Mouse (Mus musculus) heart, adult 2 months (tissue): ENCODE measurements around the gene Fbxl14.

ENCODE experiments used
- CTCF ChIP-seq: fragments of 200-600 bp; IDR thresholded peaks from 2 replicates; pipeline ENCODE4 v1.8.1; 2022; ENCODE audit warnings: antibody characterized with exemption, mild to moderate bottlenecking, moderate library complexity
- EP300 ChIP-seq: fragments of 200-500 bp; IDR thresholded peaks from 2 replicates; pipeline ENCODE4 v1.6.1; 2011; ENCODE audit warnings: low read depth, low read length, control low read depth; ENCODE audit not compliant: insufficient read depth
- POLR2A ChIP-seq: fragments of 200-500 bp; IDR thresholded peaks from 2 replicates; pipeline ENCODE4 v1.6.1; 2011; ENCODE audit warnings: mild to moderate bottlenecking, low read depth, low read length, control low read depth; ENCODE audit not compliant: insufficient read depth

DNA sequence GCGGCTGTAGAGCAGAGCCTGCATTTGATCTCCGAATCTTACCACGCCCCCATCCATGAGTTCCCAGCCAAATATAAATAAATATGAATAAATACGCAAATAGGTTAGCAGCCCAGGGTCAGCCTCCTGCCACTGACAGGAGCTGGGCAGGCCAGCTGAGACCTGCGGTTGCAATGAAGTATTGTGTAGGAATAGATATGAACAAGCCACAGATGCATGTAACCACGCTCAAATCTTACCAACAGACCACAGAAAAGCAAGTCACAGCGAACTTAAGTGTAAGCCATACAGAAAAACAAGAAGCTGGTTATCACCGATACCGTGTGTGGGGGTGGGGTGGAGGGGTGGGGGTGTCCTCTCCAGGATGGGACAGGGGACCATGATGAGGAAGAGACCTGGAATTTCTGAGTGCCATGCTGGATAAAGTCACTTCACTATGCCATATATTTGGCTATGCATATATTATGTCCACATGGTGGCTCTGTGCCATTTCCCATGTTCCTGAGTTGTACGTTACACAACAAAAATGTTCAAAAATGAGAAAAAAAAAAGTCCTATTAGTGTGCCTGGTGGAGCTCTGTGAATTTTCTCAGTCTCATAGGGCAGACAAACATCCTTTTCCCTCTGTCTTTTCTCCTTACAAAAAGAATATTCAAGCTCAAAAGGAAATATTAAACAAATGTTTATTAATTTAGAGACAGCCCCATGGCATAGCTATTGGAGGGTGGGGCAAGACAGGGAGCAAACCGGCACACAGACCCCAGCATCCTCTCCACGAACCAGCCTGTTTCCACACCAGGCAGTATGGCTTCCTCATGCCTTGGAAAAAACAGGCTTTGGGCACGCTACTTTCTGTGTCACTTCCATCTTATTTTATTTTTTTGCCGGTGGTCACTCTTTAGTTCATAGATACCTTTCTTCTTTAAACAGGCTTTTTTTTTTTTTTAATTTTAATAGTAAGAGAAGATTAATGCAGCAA is 28.2 kb upstream of the Fbxl14 start:
- no peak for TF ChIP-seq EP300
- TF ChIP-seq CTCF, result no peak
- TF ChIP-seq POLR2A, result no peak
